Mouse (Mus musculus) ES-E14 (cell line): ENCODE data around the gene Aamp.

Experiments used
- CHD2 ChIP-seq: IDR thresholded peaks from 2 replicates; pipeline ENCODE4 v1.6.1; 2014; ENCODE audit warnings: mild to moderate bottlenecking, low read depth, low read length, inconsistent platforms
- HCFC1 ChIP-seq: IDR thresholded peaks from 2 replicates; pipeline ENCODE4 v1.6.1; 2012; ENCODE audit warnings: low read length, inconsistent platforms, borderline replicate concordance; ENCODE audit not compliant: insufficient read depth
- MAFK ChIP-seq: IDR thresholded peaks from 2 replicates; pipeline ENCODE4 v1.6.1; 2014; ENCODE audit warnings: mild to moderate bottlenecking, low read depth, low read length, inconsistent platforms; ENCODE audit not compliant: insufficient read depth
- ZC3H11A ChIP-seq: IDR thresholded peaks from 2 replicates; pipeline ENCODE4 v1.6.1; 2012; ENCODE audit warnings: low read depth, mild to moderate bottlenecking, inconsistent platforms, low read length, borderline replicate concordance
- ZNF384 ChIP-seq: IDR thresholded peaks from 2 replicates; pipeline ENCODE4 v1.6.1; 2012; ENCODE audit warnings: low read depth, low read length, inconsistent platforms

GRCm38 (mm10) chr1:74271659-74272058 lies 12.9 kb downstream of the Aamp start:
- TF ChIP-seq MAFK: no peak
- no peak for TF ChIP-seq HCFC1
- TF ChIP-seq CHD2: no peak
- TF ChIP-seq ZC3H11A: no peak
- no peak for TF ChIP-seq ZNF384
